Mouse (Mus musculus): Measurements from ENCODE around the gene Ets2. TPM values are rescaled to one million over a fixed set of nuclear protein-coding genes. Genes with fewer than 3 reads are reported as not detected.

Ets2 gene
- polyA plus RNA-seq, 1 experiment from 2014 or later, result 15.8 TPM

- Histone ChIP-seq H3K4me2 (ENCODE audit: low read depth, low read length) (no peak overlapping the region), H3K27ac (ENCODE audit: low read length) (no peak overlapping the region), H3K4me3 (ENCODE audit: low read depth, low read length) (no peak overlapping the region), H3K9me3 (replicated peaks; ENCODE audit: control insufficient read depth, low read length) (no peaks in the 10 kb centered on the region), H3K4me1 (ENCODE audit: control insufficient read depth, low read depth, low read length) (no peaks in the 10 kb centered on the region), H3K36me3 (ENCODE audit: control insufficient read depth, insufficient read depth) (no peaks in the 10 kb centered on the region), H3K27me3 (ENCODE audit: control insufficient read depth, insufficient read depth, low read depth, low read length) (no peaks in the 10 kb centered on the region), H3K9ac (ENCODE audit: low read depth, low read length) (no peak overlapping the region)
- ATAC-seq (ENCODE audit: low read depth), result no peak
- 78% methylated on average over 10 of the region's 10 CpGs for WGBS (ENCODE audit: insufficient replicate concordance)
Measured at GRCm38 (mm10) chr16:95666288-95666687, 35.6 kb upstream of the Ets2 start.

- H3K27ac ChIP-seq (ENCODE audit: low read length), result no peak overlapping the region
- 60% methylated on average over 11 of the region's 11 CpGs for WGBS (ENCODE audit: insufficient replicate concordance)
- no peak overlapping the region for H3K9ac ChIP-seq (ENCODE audit: low read depth, low read length)
- no peak overlapping the region for H3K4me2 ChIP-seq (ENCODE audit: low read depth, low read length)
- H3K36me3 ChIP-seq (ENCODE audit: control insufficient read depth, insufficient read depth), result no peaks in the 10 kb centered on the region
- H3K27me3 ChIP-seq (ENCODE audit: control insufficient read depth, insufficient read depth, low read depth, low read length), result no peaks in the 10 kb centered on the region
- H3K4me3 ChIP-seq (ENCODE audit: low read depth, low read length), result no peak overlapping the region
- H3K9me3 ChIP-seq (replicated peaks; ENCODE audit: control insufficient read depth, low read length), result no peaks in the 10 kb centered on the region
- no peaks in the 10 kb centered on the region for H3K4me1 ChIP-seq (ENCODE audit: control insufficient read depth, low read depth, low read length)
- ATAC-seq (ENCODE audit: low read depth), result no peak; the same call in 1 of the 2 replicates
Measured at GRCm38 (mm10) chr16:95667395-95668150, 34.3 kb upstream of the Ets2 start.

DNA sequence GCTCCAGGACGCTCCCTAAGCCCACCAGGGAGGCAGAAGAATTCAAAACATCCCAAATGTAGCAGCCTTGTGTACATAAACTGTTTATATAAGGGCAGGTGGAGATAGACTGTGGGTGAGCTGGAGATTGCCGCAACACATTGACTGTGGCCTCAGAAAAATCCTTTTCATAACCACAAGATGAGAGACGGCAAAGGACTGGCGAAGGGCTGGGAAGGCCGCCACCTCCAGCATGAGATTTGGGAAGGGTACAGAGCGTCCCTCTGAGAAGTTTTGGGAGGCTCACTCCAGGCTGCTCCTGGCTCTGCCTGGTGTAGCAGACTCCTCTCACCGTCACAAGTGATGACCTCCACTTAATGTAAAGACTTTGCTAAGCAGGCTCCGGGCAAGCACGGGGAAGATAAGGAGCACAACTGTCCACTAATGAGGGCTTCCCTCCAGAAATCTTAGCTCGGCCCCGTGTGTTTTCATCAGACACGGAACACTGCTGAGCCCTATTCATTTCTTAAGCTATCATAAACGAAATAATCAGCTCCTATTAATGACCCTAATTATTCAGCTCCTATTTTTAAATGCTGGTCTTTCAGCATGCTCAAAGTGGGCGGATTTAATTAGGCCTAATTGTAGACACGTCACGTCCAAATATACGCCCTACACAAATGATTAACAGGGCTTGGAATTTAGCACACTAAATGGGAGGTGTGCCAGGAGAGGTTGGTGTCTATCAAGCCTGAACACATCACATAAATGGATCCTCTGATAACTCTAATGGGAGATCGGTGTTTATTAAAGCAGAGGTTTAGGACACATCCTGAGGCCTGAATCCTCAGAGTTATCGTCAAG lies 33.5 kb upstream of the Ets2 start:
- H3K27me3 ChIP-seq (ENCODE audit: control insufficient read depth, insufficient read depth, low read depth, low read length), result no peaks in the 10 kb centered on the region
- H3K9me3 ChIP-seq (replicated peaks; ENCODE audit: control insufficient read depth, low read length), result no peaks in the 10 kb centered on the region
- ATAC-seq (ENCODE audit: low read depth), result peak; percentile 41; the same call in 1 of the 2 replicates
- H3K4me1 ChIP-seq (ENCODE audit: control insufficient read depth, low read depth, low read length), result no peaks in the 10 kb centered on the region
- H3K36me3 ChIP-seq (ENCODE audit: control insufficient read depth, insufficient read depth), result no peaks in the 10 kb centered on the region
- no peak overlapping the region for H3K4me2 ChIP-seq (ENCODE audit: low read depth, low read length)
- no peak overlapping the region for H3K27ac ChIP-seq (ENCODE audit: low read length)
- 58% methylated on average over 19 of the region's 19 CpGs for WGBS (ENCODE audit: insufficient replicate concordance)
- H3K4me3 ChIP-seq (ENCODE audit: low read depth, low read length), result no peak overlapping the region
- no peak overlapping the region for H3K9ac ChIP-seq (ENCODE audit: low read depth, low read length)

GRCm38 (mm10) chr16:95674452-95674921 lies 27.4 kb upstream of the Ets2 start:
- no peak overlapping the region for H3K9ac ChIP-seq (ENCODE audit: low read depth, low read length)
- ATAC-seq (ENCODE audit: low read depth), result peak; percentile 55; the same call in 1 of the 2 replicates
- no peaks in the 10 kb centered on the region for H3K36me3 ChIP-seq (ENCODE audit: control insufficient read depth, insufficient read depth)
- WGBS (ENCODE audit: insufficient replicate concordance), result 45% methylated on average over 5 of the region's 5 CpGs
- H3K4me2 ChIP-seq (ENCODE audit: low read depth, low read length), result 0 out of 2 replicates have a peak overlapping the region, but pooled peaks have one; percentile 17
- H3K27me3 ChIP-seq (ENCODE audit: control insufficient read depth, insufficient read depth, low read depth, low read length), result no peaks in the 10 kb centered on the region
- no peak overlapping the region for H3K4me3 ChIP-seq (ENCODE audit: low read depth, low read length)
- no peak overlapping the region for H3K27ac ChIP-seq (ENCODE audit: low read length)
- H3K4me1 ChIP-seq (ENCODE audit: control insufficient read depth, low read depth, low read length), result no peaks in the 10 kb centered on the region; the same call in 1 of the 2 replicates
- no peaks in the 10 kb centered on the region for H3K9me3 ChIP-seq (replicated peaks; ENCODE audit: control insufficient read depth, low read length)

- 62% methylated on average over 11 of the region's 11 CpGs for WGBS (ENCODE audit: insufficient replicate concordance)
- H3K36me3 ChIP-seq (ENCODE audit: control insufficient read depth, insufficient read depth), result no peaks in the 10 kb centered on the region
- no peak overlapping the region for H3K27ac ChIP-seq (ENCODE audit: low read length)
- H3K9me3 ChIP-seq (replicated peaks; ENCODE audit: control insufficient read depth, low read length), result no peaks in the 10 kb centered on the region
- H3K4me1 ChIP-seq (ENCODE audit: control insufficient read depth, low read depth, low read length), result no peaks in the 10 kb centered on the region; the same call in 1 of the 2 replicates
- H3K9ac ChIP-seq (ENCODE audit: low read depth, low read length), result no peak overlapping the region
- no peaks in the 10 kb centered on the region for H3K27me3 ChIP-seq (ENCODE audit: control insufficient read depth, insufficient read depth, low read depth, low read length)
- no peak for ATAC-seq (ENCODE audit: low read depth)
- H3K4me2 ChIP-seq (ENCODE audit: low read depth, low read length), result no peak overlapping the region
- no peak overlapping the region for H3K4me3 ChIP-seq (ENCODE audit: low read depth, low read length)
Measured at GRCm38 (mm10) chr16:95675212-95675611, 26.7 kb upstream of the Ets2 start.

DNA sequence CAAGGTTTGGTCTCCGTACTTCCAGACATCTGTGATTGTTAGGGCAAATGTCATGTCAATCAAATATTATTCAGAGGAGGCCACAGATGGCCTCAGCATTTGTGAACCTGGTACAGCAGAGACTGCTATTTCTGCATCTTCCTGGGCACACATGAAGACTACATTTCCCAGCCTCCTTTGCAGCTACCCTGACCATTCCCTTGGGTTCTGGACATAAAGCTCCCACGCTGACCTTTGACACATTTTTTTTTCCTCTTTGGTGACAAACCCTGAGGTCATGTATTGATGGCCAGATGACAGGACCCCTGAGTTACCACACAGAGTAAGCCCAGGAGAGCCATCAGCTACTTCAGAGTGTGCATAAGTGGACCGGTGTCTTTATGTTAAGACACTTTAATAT lies 25.2 kb upstream of the Ets2 start:
- no peaks in the 10 kb centered on the region for H3K36me3 ChIP-seq (ENCODE audit: control insufficient read depth, insufficient read depth)
- no peaks in the 10 kb centered on the region for H3K27me3 ChIP-seq (ENCODE audit: control insufficient read depth, insufficient read depth, low read depth, low read length)
- no peak overlapping the region for H3K9ac ChIP-seq (ENCODE audit: low read depth, low read length)
- H3K4me2 ChIP-seq (ENCODE audit: low read depth, low read length), result no peak overlapping the region
- no peaks in the 10 kb centered on the region for H3K9me3 ChIP-seq (replicated peaks; ENCODE audit: control insufficient read depth, low read length)
- no peak for ATAC-seq (ENCODE audit: low read depth)
- H3K4me3 ChIP-seq (ENCODE audit: low read depth, low read length), result no peak overlapping the region
- WGBS (ENCODE audit: insufficient replicate concordance), result 66% methylated on average over 3 of the region's 3 CpGs
- no peaks in the 10 kb centered on the region; the same call in 1 of the 2 replicates for H3K4me1 ChIP-seq (ENCODE audit: control insufficient read depth, low read depth, low read length)
- H3K27ac ChIP-seq (ENCODE audit: low read length), result no peak overlapping the region

DNA sequence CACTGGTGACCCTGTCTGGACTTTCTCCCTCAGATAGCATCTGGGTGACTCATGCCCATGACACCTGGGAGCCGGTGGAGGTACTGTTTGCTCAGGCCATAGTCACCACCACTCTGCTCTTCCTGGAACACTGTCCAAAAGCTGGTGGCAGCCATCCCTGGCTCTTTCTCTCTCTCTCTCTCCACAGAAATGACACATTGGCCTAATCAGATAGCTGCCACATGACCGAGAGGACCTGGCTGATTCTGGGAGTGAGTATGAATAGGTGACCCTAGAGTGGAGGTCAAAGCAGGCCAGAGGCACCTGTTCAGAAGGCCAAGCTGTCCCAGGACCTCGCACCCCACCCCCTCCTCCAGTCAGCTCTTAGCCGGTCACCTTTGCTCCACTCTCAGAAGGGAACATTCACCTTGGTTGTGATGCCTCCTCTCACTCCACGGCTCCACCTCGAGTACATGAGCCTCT lies 19.4 kb upstream of the Ets2 start:
- Histone ChIP-seq H3K4me1 (ENCODE audit: control insufficient read depth, low read depth, low read length) (peaks cover 4% of the 10 kb centered on the region), H3K4me2 (ENCODE audit: low read depth, low read length) (no peak overlapping the region), H3K4me3 (ENCODE audit: low read depth, low read length) (no peak overlapping the region), H3K9me3 (replicated peaks; ENCODE audit: control insufficient read depth, low read length) (no peaks in the 10 kb centered on the region), H3K27me3 (ENCODE audit: control insufficient read depth, insufficient read depth, low read depth, low read length) (no peaks in the 10 kb centered on the region), H3K27ac (ENCODE audit: low read length) (peak overlapping the region; percentile 77), H3K9ac (ENCODE audit: low read depth, low read length) (no peak overlapping the region), H3K36me3 (ENCODE audit: control insufficient read depth, insufficient read depth) (no peaks in the 10 kb centered on the region)
- ATAC-seq (ENCODE audit: low read depth), result peak; percentile 88
- 53% methylated on average over 6 of the region's 6 CpGs for WGBS (ENCODE audit: insufficient replicate concordance)

DNA sequence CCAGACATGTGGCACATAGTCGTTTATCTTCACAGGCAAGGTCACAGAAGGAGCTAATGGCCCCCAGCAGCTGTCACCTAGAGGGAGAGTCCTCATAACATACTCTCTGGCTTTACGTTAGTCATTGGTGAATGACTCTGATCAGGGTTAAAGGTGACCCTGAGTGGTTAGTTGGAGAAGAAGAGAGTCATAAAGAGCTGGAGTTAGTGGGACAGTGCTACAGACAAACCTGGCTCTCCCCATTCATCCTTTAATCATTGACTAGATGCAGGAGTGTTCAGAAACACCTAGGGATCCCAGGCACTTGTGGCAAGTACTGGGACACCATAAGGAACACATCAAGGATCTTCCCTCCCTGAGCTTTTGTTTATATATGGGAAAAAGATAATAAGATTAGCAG lies 16.1 kb upstream of the Ets2 start:
- H3K4me1 ChIP-seq (ENCODE audit: control insufficient read depth, low read depth, low read length), result peaks cover 4% of the 10 kb centered on the region
- H3K27me3 ChIP-seq (ENCODE audit: control insufficient read depth, insufficient read depth, low read depth, low read length), result no peaks in the 10 kb centered on the region
- H3K4me3 ChIP-seq (ENCODE audit: low read depth, low read length), result no peak overlapping the region
- no peak overlapping the region for H3K9ac ChIP-seq (ENCODE audit: low read depth, low read length)
- 26% methylated on average over 2 of the region's 2 CpGs for WGBS (ENCODE audit: insufficient replicate concordance)
- peak; percentile 14; the same call in 1 of the 2 replicates for ATAC-seq (ENCODE audit: low read depth)
- no peaks in the 10 kb centered on the region for H3K9me3 ChIP-seq (replicated peaks; ENCODE audit: control insufficient read depth, low read length)
- peak overlapping the region; percentile 33; the same call in 1 of the 2 replicates for H3K27ac ChIP-seq (ENCODE audit: low read length)
- no peaks in the 10 kb centered on the region for H3K36me3 ChIP-seq (ENCODE audit: control insufficient read depth, insufficient read depth)
- H3K4me2 ChIP-seq (ENCODE audit: low read depth, low read length), result no peak overlapping the region

Measured in liver, embryonic 16.5 days (tissue).